Mouse (Mus musculus) cerebellum, postnatal 36 days (tissue): Measurements from ENCODE around the gene Pygo2.
"Not testable (repeated sequence)": the region's sequence is repeated elsewhere in the genome, so short reads cannot be mapped to it uniquely, and the experiment has no call there.

Experiments
- DNase-seq, 2 experiments: peaks; one replicate each; pipeline ENCODE4 v3.0.0; 2021 to 2022; ENCODE audit warnings: mixed read lengths in 2 of 2

Pygo2 gene

GRCm38 (mm10) chr3:89421002-89421774 lies 8.8 kb upstream of the Pygo2 start:
- peak; percentile 49 to 51 for DNase-seq

- no peak for DNase-seq
Observed at GRCm38 (mm10) chr3:89421810-89422473, 8.1 kb upstream of the Pygo2 start.

- no peak for DNase-seq
Observed at GRCm38 (mm10) chr3:89422556-89423205, 7.3 kb upstream of the Pygo2 start.

GRCm38 (mm10) chr3:89424416-89425140 lies 5.4 kb upstream of the Pygo2 start:
- DNase-seq, result no peak

GRCm38 (mm10) chr3:89425141-89425525 lies 4.9 kb upstream of the Pygo2 start:
- no peak for DNase-seq

GRCm38 (mm10) chr3:89425876-89426275 lies 4.1 kb upstream of the Pygo2 start:
- no peak for DNase-seq

GRCm38 (mm10) chr3:89429021-89429420 lies 993 bp upstream of the Pygo2 start:
- DNase-seq, result not testable (repeated sequence)

GRCm38 (mm10) chr3:89432606-89433005 lies 2.6 kb downstream of the Pygo2 start:
- DNase-seq, result no peak

- no peak for DNase-seq
Observed at GRCm38 (mm10) chr3:89434532-89434931, 4.5 kb downstream of the Pygo2 start.

GRCm38 (mm10) chr3:89435041-89435440 lies 5.0 kb downstream of the Pygo2 start:
- no peak for DNase-seq

GRCm38 (mm10) chr3:89436176-89437113 lies 6.4 kb downstream of the Pygo2 start, which contains the start of gene Pbxip1:
TSS of gene Pbxip1 (plus strand) at chr3:89436706.
- DNase-seq, result no peak

- no peak for DNase-seq
Observed at GRCm38 (mm10) chr3:89437269-89437668, 7.3 kb downstream of the Pygo2 start.

- DNase-seq, result no peak
Observed at GRCm38 (mm10) chr3:89440691-89441090, 10.7 kb downstream of the Pygo2 start.

- peak; percentile 25 to 29 for DNase-seq
Observed at GRCm38 (mm10) chr3:89448720-89449537, 18.9 kb downstream of the Pygo2 start.

GRCm38 (mm10) chr3:89449541-89449940 lies 19.5 kb downstream of the Pygo2 start:
- DNase-seq, result peak; percentile 79 to 81

- no peak for DNase-seq
Observed at GRCm38 (mm10) chr3:89451916-89452315, 21.9 kb downstream of the Pygo2 start.

- no peak for DNase-seq
Observed at GRCm38 (mm10) chr3:89454401-89455177, 24.6 kb downstream of the Pygo2 start, which contains the start of gene Pmvk. TSS of gene Pmvk (plus strand) at chr3:89454541.

GRCm38 (mm10) chr3:89455786-89456285 lies 25.8 kb downstream of the Pygo2 start:
- no peak for DNase-seq
